Mouse (Mus musculus) 3134 (cell line): ENCODE measurements around the gene Ccl7.

Source experiments
- DNase-seq: peaks from one replicate; pipeline ENCODE4 v3.0.0-alpha.2; 2011; ENCODE audit warnings: low spot score; ENCODE audit not compliant: insufficient read length; ENCODE audit errors: extremely low read depth

Ccl7 gene

DNA sequence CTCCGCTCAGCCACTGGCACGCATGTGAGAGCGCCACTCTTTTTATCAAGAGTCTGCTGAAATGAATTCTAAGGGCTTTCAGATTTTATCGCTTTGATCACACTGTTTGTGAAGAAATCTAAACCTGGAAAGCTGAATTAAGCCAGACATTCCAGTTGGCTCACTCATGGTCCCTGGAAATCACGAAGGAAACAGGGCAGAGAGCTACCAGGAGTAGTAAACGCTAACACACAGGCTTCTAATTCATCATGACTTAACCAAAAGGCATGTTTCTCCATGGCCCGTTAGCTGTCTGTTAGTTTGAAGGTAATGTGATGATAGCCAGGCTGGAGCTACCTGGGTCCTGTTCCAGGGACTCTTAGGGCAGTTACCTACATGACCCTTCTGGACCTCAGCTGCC lies 11.1 kb upstream of the Ccl7 start:
- DNase-seq: peak; percentile 30

- DNase-seq: peak; percentile 85
Measured at GRCm38 (mm10) chr11:82035356-82035755, 10.2 kb upstream of the Ccl7 start, which contains the start of gene Ccl2. Gene Ccl2 (plus strand): TSS chr11:82035571.

DNA sequence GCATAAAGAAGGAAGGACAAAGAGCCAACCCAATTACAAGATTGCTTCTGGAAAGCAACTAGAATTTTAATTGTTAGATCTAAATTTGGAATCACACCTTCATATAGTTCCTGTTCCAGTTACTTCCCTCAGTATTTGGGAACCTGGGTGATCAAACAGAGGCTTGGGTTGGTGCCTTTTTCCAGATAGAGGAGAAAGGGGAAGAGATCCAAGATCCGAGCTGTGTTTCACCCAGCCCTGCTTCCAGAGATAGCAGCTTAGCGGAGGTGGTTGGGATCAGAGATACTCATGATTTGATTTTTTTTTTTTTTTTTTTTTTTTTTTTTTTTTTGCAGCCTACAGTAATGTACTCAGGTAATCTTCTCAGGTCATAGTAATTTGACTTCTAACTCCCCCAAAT lies 9.7 kb upstream of the Ccl7 start:
- no peak for DNase-seq

DNA sequence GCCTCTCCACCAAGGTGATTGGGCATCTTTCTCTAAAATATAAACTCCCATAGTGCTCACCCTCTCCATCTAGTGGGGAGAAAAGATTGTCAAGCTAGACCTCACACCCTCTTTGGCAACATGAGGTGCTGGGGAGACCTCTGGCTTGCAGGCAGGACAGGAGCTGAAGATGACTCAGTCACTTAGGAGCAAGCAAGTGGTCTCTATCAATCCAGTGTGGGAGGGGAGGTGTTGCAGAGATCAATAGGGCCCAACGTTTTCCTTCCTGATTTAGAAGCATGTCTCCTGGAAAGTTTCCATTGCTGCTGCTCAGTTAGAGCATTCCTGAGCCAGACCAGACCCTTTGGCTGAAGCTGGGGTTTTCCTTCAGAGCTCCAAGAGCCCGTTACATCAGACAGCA lies 7.0 kb upstream of the Ccl7 start, which contains the start of gene Gm17268:
TSS of gene Gm17268 (minus strand) at position 28 of the 400 bp plus-strand sequence.
- no peak for DNase-seq

- DNase-seq: peak; percentile 31
Measured at GRCm38 (mm10) chr11:82039132-82039660, 6.3 kb upstream of the Ccl7 start.

- no peak for DNase-seq
Measured at GRCm38 (mm10) chr11:82041671-82042080, 3.8 kb upstream of the Ccl7 start.

DNA sequence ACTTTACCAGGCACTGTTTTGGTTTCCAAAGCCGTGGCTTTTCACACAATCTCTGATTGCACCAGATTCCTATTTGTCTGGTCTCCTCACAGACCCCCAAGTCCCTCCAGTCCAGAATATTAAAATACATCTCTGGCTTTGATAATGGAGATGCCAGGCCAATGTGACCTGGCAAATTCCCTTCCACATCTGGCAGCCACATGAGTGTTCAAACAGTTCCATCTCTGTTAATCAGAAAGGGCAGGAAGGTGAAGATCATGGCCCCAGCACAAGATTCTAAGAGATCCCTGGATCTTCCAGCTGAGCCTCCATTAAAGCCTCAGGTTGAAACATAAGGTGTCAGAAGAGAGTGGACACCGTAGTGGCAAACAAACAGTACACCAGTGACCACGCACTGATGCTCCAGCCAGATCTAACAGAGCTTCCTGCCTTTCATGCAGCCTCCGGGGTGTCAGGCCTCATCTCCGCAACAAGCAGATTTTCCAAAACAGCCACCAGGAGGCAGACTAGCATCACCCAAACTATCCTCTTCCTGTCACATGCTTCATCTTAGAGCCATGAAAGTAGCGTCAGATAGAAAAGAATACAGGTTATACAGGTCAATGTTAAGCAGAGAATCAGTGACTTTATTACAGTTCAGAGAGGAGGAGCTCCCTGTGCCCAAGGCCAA lies 2.4 kb downstream of the Ccl7 start:
- DNase-seq: peak; percentile 39

GRCm38 (mm10) chr11:82053849-82054248 lies 8.3 kb downstream of the Ccl7 start:
- DNase-seq: no peak

DNA sequence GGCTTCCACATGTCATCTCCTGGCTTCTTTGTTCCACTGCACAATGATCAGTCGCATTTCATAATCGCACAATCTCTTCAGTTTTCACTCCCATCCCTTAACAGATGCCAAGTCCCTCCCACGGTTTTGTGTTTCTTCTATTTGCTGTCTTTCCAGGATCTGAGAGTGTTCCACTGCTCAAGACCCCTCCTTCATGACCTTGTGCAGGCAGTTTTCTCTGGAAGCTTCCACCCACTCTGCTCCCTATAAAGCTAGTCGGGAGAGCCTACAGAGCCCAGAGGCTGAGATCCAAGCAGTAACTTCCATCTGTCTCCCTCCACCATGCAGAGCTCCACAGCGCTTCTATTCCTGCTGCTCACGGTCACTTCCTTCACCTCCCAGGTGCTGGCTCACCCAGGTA lies 12.1 kb downstream of the Ccl7 start, which contains the start of gene Ccl11:
TSS of gene Ccl11 (plus strand) at position 178 of the 400 bp plus-strand sequence.
- no peak for DNase-seq

DNA sequence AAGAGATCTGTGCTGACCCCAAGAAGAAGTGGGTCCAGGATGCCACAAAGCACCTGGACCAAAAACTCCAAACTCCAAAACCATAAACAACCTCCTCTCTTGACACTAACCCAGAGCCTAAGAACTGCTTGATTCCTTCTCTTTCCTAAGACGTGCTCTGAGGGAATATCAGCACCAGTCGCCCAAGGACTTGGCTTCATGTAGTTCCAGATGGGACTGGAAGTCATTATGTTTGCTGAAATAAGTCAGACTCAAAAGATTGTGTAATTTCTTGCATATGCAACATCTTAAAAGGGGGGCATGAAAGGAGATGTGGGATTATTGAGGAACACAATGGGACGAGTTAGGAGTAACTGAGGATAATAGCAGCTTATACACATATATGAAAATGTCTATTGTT lies 16.7 kb downstream of the Ccl7 start:
- no peak for DNase-seq

GRCm38 (mm10) chr11:82063454-82063853 lies 17.9 kb downstream of the Ccl7 start:
- DNase-seq: no peak

DNA sequence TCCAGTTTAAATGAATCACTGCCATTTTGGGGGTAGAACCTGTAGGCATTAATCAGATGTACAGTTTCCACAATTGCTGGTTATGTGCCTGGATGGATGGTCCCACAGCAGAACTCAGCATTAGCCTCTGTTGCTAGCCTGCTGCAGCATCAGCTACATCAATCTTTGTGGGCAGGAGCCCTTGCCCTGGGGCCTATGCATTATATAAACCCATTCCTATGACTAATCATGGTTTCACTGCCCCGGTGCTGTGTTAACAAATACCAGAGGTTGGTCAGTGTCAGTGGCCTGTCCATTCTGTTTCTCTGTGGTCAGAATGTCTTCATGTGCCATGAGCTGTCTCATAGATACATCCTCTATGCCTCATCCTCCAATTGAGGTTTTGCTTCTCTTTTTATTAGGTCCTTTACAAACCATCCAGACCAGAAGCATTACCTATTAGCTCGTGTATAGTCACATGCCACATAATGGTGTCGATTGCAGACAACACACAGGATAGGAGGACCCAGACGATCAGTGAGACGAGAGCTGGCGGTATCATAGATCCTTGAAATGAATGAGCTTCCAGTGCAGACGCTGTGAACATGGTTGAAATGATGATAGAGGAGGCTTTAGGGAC lies 21.6 kb downstream of the Ccl7 start:
- DNase-seq: peak; percentile 57

GRCm38 (mm10) chr11:82071076-82071475 lies 25.6 kb downstream of the Ccl7 start:
- no peak for DNase-seq

GRCm38 (mm10) chr11:82072374-82072773 lies 26.9 kb downstream of the Ccl7 start:
- no peak for DNase-seq

- no peak for DNase-seq
Measured at GRCm38 (mm10) chr11:82072984-82073383, 27.5 kb downstream of the Ccl7 start.

DNA sequence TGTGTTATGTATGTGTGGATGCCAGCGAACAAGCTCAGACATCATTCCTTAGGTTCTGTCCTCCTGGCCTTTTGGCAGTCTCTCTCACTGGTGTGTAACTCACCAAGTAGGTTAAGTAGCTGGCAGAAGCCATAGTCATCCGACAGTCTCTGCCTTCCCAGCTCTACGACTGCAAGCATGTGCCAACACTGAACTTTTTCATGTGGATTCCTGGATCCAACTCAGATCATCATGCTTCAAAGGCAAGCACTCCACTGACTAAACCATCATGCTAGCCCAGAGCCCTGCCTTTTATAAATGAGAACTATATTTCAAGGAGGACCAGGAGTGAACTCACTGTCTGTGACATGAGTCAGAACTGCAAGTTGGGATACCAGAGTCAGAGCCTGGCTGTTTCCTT lies 28.2 kb downstream of the Ccl7 start:
- DNase-seq: no peak

DNA sequence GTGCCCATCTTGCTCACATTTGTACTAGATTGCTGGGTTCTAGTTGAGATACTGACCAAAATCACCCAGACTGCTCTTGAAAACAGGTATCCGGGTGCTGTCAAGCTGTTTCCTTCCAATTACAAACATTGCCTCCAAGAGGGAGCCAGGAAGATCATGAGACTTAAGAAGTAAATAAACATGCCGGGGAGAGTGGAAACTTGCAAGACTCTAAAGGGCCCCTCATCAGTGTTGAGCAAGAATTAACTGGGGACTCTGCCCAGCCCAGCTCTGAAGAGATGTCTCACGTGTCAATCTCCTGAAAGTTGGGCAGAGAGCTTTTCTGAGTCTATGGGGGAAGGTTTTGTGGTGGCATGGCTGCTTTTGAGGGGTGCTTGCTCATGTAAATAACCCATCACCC lies 31.5 kb downstream of the Ccl7 start:
- no peak for DNase-seq

GRCm38 (mm10) chr11:82078136-82078730 lies 32.7 kb downstream of the Ccl7 start:
- DNase-seq: no peak

DNA sequence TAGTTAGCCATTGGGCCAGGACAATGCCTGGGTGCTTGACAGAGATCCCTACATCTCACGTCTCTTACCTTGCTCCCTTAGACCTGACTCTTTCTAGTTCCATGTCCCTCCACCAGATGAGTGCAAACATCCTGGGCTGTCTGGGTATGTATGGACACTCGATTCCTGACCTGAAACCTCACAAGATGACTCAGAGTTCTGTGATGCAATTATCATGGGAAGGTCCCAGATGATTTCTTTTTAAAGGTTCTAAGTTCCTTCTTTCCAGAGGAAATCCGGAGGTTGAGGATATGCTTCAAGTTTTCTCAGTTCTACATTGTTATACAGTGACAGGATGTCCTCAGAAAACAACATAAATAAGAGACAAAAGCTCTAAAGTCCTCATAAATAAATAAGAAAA lies 35.4 kb downstream of the Ccl7 start:
- DNase-seq: no peak

- no peak for DNase-seq
Measured at GRCm38 (mm10) chr11:82084360-82084759, 38.8 kb downstream of the Ccl7 start.
